Mouse (Mus musculus) CH12.LX (cell line): Measurements from ENCODE around the gene Cish. TPM values are rescaled to one million over a fixed set of nuclear protein-coding genes. Genes with fewer than 3 reads are reported as not detected.

ENCODE experiments used
- DNase-seq: peaks from one replicate; pipeline ENCODE4 v3.0.0-alpha.2; 2013; ENCODE audit errors: extremely low read depth
- H3K27ac ChIP-seq: 2 replicates; pipeline ENCODE4 v1.5.1; 2012; ENCODE audit warnings: low read depth, mild to moderate bottlenecking, control low read depth, moderate library complexity; ENCODE audit not compliant: insufficient read depth
- H3K27me3 ChIP-seq: replicated peaks from 2 replicates; pipeline ENCODE3; 2012; ENCODE audit warnings: inconsistent platforms
- H3K36me3 ChIP-seq, 2 experiments: replicated peaks in 1 of 2; 2 replicates each; pipeline versions ENCODE3 to v1.6.1; 2012; ENCODE audit warnings: inconsistent platforms in 1 of 2, low read length in 1 of 2, mild to moderate bottlenecking in 1 of 2, mixed read lengths in 1 of 2, moderate library complexity in 1 of 2; ENCODE audit not compliant: control insufficient read depth in 1 of 2, insufficient read depth in 1 of 2
- H3K4me1 ChIP-seq, 2 experiments: 2 replicates each; pipeline ENCODE4 v1.6.1; 2012; ENCODE audit warnings: inconsistent platforms in 1 of 2, moderate library complexity in 1 of 2; ENCODE audit not compliant: insufficient read depth in 2 of 2, control insufficient read depth in 1 of 2
- H3K4me2 ChIP-seq: 2 replicates; pipeline ENCODE4 v1.6.1; 2012; ENCODE audit warnings: low read depth, mild to moderate bottlenecking, control low read depth; ENCODE audit not compliant: poor library complexity, insufficient read depth, severe bottlenecking
- H3K4me3 ChIP-seq, 3 experiments: fragments of 150-350 bp in 1 of 3; sonication (generic) in 1 of 3; replicated peaks in 1 of 3; 2 replicates each; pipeline versions ENCODE3 to v1.5.1; 2011 to 2012; ENCODE audit warnings: low read depth in 2 of 3, low read length in 2 of 3, mild to moderate bottlenecking in 2 of 3, moderate library complexity in 2 of 3, control low read depth in 1 of 3, improper control_type of control experiment in 1 of 3, inconsistent platforms in 1 of 3, mixed read lengths in 1 of 3; ENCODE audit not compliant: poor library complexity in 1 of 3
- H3K79me2 ChIP-seq: replicated peaks from 2 replicates; pipeline ENCODE4 v1.6.1; 2012; ENCODE audit warnings: mild to moderate bottlenecking, moderate library complexity; ENCODE audit not compliant: control insufficient read depth, poor library complexity, insufficient read depth, severe bottlenecking; ENCODE audit errors: extremely low read depth
- H3K9ac ChIP-seq: 2 replicates; pipeline ENCODE4 v1.6.1; 2012; ENCODE audit warnings: low read depth, mild to moderate bottlenecking, control low read depth, moderate library complexity; ENCODE audit not compliant: insufficient read depth
- H3K9me3 ChIP-seq: replicated peaks from 2 replicates; pipeline ENCODE3; 2012; ENCODE audit warnings: low read length, inconsistent platforms, mixed read lengths
- E2F4 ChIP-seq: IDR thresholded peaks from 2 replicates; pipeline ENCODE4 v1.6.1; 2011; ENCODE audit warnings: low read depth, low read length, improper control_type of control experiment; ENCODE audit not compliant: insufficient replicate concordance
- EP300 ChIP-seq: IDR thresholded peaks from 2 replicates; pipeline ENCODE4 v1.6.1; 2011; ENCODE audit warnings: low read length, improper control_type of control experiment
- ETS1 ChIP-seq: conservative IDR thresholded peaks from 2 replicates; pipeline ENCODE4 v1.6.1; 2012; ENCODE audit warnings: low read depth, mild to moderate bottlenecking, inconsistent platforms, low read length, improper control_type of control experiment, moderate library complexity
- GABPA ChIP-seq: IDR thresholded peaks from 2 replicates; pipeline ENCODE4 v1.6.1; 2012; ENCODE audit warnings: low read depth, low read length, improper control_type of control experiment, inconsistent platforms; ENCODE audit not compliant: insufficient replicate concordance
- IRF4 ChIP-seq: IDR thresholded peaks from 2 replicates; pipeline ENCODE4 v1.6.1; 2014; ENCODE audit warnings: low read depth, mild to moderate bottlenecking, inconsistent platforms, low read length, improper control_type of control experiment
- MAFK ChIP-seq: IDR thresholded peaks from 2 replicates; pipeline ENCODE4 v1.6.1; 2011; ENCODE audit warnings: low read length, improper control_type of control experiment; ENCODE audit not compliant: insufficient replicate concordance
- MXI1 ChIP-seq: IDR thresholded peaks from 2 replicates; pipeline ENCODE4 v1.6.1; 2011; ENCODE audit warnings: mild to moderate bottlenecking, low read depth, low read length, improper control_type of control experiment
- PAX5 ChIP-seq: IDR thresholded peaks from 2 replicates; pipeline ENCODE4 v1.6.1; 2012; ENCODE audit warnings: low read length, inconsistent platforms, mixed read lengths
- POLR2A ChIP-seq: IDR thresholded peaks from 2 replicates; pipeline ENCODE4 v1.6.1; 2011; ENCODE audit warnings: low read depth, mild to moderate bottlenecking, improper control_type of control experiment, low read length
- RAD21 ChIP-seq: IDR thresholded peaks from 2 replicates; pipeline ENCODE4 v1.6.1; 2011; ENCODE audit warnings: low read depth, mild to moderate bottlenecking, low read length, improper control_type of control experiment, moderate library complexity
- RCOR1 ChIP-seq: conservative IDR thresholded peaks from 2 replicates; pipeline ENCODE4 v1.6.1; 2012; ENCODE audit warnings: low read depth, mild to moderate bottlenecking, inconsistent platforms, low read length, improper control_type of control experiment
- SMC3 ChIP-seq: IDR thresholded peaks from 2 replicates; pipeline ENCODE4 v1.6.1; 2011; ENCODE audit warnings: low read depth, low read length, improper control_type of control experiment
- UBTF ChIP-seq: IDR thresholded peaks from 2 replicates; pipeline ENCODE4 v1.6.1; 2012; ENCODE audit warnings: low read depth, mild to moderate bottlenecking, inconsistent platforms, low read length, improper control_type of control experiment, moderate library complexity
- USF1 ChIP-seq: IDR thresholded peaks from 2 replicates; pipeline ENCODE4 v1.6.1; 2014; ENCODE audit warnings: low read depth, mild to moderate bottlenecking, inconsistent platforms, low read length, improper control_type of control experiment
- ZNF384 ChIP-seq: IDR thresholded peaks from 2 replicates; pipeline ENCODE4 v1.6.1; 2012; ENCODE audit warnings: low read depth, low read length, improper control_type of control experiment, inconsistent platforms
- dilution Hi-C: fragments of 300-500 bp; cut with MboI; formaldehyde crosslinking; loops from 2 replicates; pipeline ENCODE4 v1.14.3; 2020; ENCODE audit warnings: low sequenced_read_pairs; ENCODE audit not compliant: extremely low pct_unique_long_range_greater_than_20kb, extremely low pct_ligation_motif_present
- in situ Hi-C: fragments of 300-500 bp; cut with MboI; formaldehyde crosslinking; loops from 3 replicates; pipeline ENCODE4 v1.14.3; 2019; ENCODE audit warnings: low sequenced_read_pairs, low pct_ligation_motif_present, low pct_unique_long_range_greater_than_20kb, mixed read lengths
- polyA plus RNA-seq: library from polyadenylated mRNA; unstranded; fragments of >175 nt; gene quantifications from 2 replicates; pipeline ENCODE4 v1.2.1, GENCODE M21; 2012; ENCODE audit warnings: low read depth; ENCODE audit not compliant: insufficient read length
- total RNA-seq, 2 experiments: library from RNA; depleted of rRNA; stranded (reverse); fragments of 300-350 nt in 1 of 2; fragments of >200 nt in 1 of 2; gene quantifications; 2 replicates each; pipeline ENCODE4 v1.2.3; 2012 to 2014

Cish gene
- total and polyA plus RNA-seq, 3 experiments = 0.43 to 4.6 (median 3.5) TPM

DNA sequence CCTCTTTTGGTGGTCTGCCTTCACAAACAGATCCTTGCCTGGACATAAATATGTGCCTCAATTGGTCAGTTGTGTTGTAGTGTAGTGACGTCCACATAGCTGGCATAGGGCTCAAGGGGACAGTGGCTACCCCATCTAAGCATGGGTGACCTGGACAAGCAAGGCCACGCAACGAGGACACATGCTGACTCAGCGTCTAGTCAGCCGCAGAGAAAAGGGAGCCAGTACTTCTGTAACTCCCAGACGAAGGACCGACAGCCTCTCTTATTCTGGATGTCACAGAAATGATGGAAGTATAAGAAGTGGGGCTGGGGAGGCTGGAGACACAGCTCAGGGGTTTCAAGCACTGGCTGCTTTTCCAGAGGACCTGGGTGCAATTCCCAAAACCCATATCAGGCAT lies 18.2 kb upstream of the Cish start:
- Histone ChIP-seq H3K27ac (no peak overlapping the region), H3K4me1 (peaks cover 23 to 46% of the 10 kb centered on the region in 2 experiments), H3K27me3 (no peaks in the 10 kb centered on the region), H3K9ac (no peak overlapping the region), H3K36me3 (peaks cover 0 to 54% of the 10 kb centered on the region in 2 experiments), H3K79me2 (no peaks in the 10 kb centered on the region), H3K4me3 (no peak overlapping the region), H3K9me3 (no peaks in the 10 kb centered on the region), H3K4me2 (no peak overlapping the region)
- no peak for DNase-seq
- dilution Hi-C loops = no loop called here
- in situ Hi-C loops = loop anchor here (25.0 kb wide), 1 partner anchor 615 kb away; the partner anchor contains the start of gene Grm2
- peak; percentile 85 for TF ChIP-seq MAFK
- no peak for TF ChIP-seq MXI1

DNA sequence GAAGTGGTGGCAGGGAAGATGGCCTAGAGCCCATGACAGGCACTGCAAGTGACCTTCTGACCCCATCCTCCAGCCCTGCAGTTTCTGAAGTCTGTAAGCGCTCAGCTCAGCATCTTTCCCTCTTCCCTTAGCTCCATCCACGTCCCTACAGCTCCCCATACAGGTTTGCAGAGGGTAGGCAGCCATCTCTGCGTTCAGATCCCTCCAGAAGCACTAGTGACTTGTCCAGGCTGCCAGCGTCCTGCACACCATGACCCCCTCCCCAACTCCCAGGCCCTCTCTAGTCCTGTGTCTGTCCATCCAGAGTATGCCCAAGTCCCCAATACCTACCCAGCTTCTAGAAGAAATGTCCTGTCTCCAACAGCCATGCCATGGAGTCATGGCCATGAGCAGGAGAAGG lies 17.7 kb upstream of the Cish start:
- H3K79me2 ChIP-seq = no peaks in the 10 kb centered on the region
- H3K9me3 ChIP-seq = no peaks in the 10 kb centered on the region
- no peak for DNase-seq
- dilution Hi-C loops = no loop called here
- H3K4me2 ChIP-seq = no peak overlapping the region
- H3K9ac ChIP-seq = no peak overlapping the region
- no peak for TF ChIP-seq RCOR1
- no peak for TF ChIP-seq POLR2A
- no peak for TF ChIP-seq PAX5
- TF ChIP-seq E2F4 = no peak
- no peak for TF ChIP-seq MXI1
- no peak for TF ChIP-seq SMC3
- TF ChIP-seq UBTF = no peak
- TF ChIP-seq ZNF384 = no peak
- no peak for TF ChIP-seq USF1
- TF ChIP-seq GABPA = no peak
- TF ChIP-seq ETS1 = no peak
- no peak for TF ChIP-seq IRF4
- TF ChIP-seq EP300 = no peak
- no peak for TF ChIP-seq RAD21
- TF ChIP-seq MAFK = no peak
- H3K36me3 ChIP-seq = peaks cover 0 to 56% of the 10 kb centered on the region in 2 experiments
- peaks cover 23 to 46% of the 10 kb centered on the region in 2 experiments for H3K4me1 ChIP-seq
- H3K27me3 ChIP-seq = no peaks in the 10 kb centered on the region
- in situ Hi-C loops = loop anchor here (25.0 kb wide), 1 partner anchor 616 kb away; the partner anchor contains the start of gene Grm2
- no peak overlapping the region for H3K27ac ChIP-seq
- H3K4me3 ChIP-seq = no peak overlapping the region
